Mouse (Mus musculus) cortical plate, adult 2 months (tissue): ENCODE measurements around the gene Tnfsf12.

ENCODE experiments used
- CTCF ChIP-seq: fragments of 200-500 bp; IDR thresholded peaks from 2 replicates; pipeline ENCODE4 v1.5.1; 2011; ENCODE audit warnings: mild to moderate bottlenecking, control low read depth, low read length; ENCODE audit not compliant: insufficient read depth; ENCODE audit errors: extremely low read depth
- POLR2A ChIP-seq: fragments of 200-500 bp; IDR thresholded peaks from 2 replicates; pipeline ENCODE4 v1.6.1; 2011; ENCODE audit warnings: mild to moderate bottlenecking, low read length, control low read depth; ENCODE audit not compliant: insufficient read depth; ENCODE audit errors: extremely low read depth

DNA sequence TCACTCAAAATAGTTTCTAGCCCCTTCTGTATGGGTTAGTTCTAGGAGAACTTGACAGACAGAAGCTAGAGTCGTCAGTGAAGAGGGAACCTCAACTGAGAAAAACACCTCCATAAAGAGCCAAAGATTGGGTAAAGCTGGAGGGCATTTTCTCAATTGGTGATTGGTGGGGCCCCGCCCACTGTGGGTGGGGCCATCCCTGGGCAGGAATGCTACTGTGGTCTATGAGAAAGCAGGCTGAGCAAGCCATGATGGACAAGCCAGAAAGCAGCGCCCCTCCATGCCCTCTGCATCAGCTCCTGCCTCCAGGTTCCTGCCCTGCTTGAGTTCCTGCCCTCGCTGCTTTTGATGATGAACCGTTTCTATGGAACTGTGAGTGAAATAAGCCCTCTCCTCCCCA lies 30.3 kb upstream of the Tnfsf12 start:
- no peak for TF ChIP-seq CTCF
- no peak for TF ChIP-seq POLR2A
